Mouse (Mus musculus) forebrain, embryonic 16.5 days (tissue): ENCODE results near the gene Cln6. TPM values are rescaled to one million over a fixed set of nuclear protein-coding genes. Genes with fewer than 3 reads are reported as not detected.

Source experiments
- polyA plus RNA-seq: library from polyadenylated mRNA; unstranded; fragments of >200 nt; fragmentation: Nextera tagmentation; extraction: Ambion mirVana; gene quantifications from 2 replicates; pipeline ENCODE4 v1.2.1, GENCODE M21; 2015

The Cln6 gene
- polyA plus RNA-seq, 1 experiment from 2014 or later: 4.6 TPM

Other genes starting within 250 kb of the Cln6 start
- gene Itga11, start 161.0 kb upstream of the Cln6 start, polyA plus RNA-seq: 1.0 and 1.5 TPM in 2 replicates
- gene Fem1b, start 26.9 kb upstream of the Cln6 start, polyA plus RNA-seq: 47.8 and 50.2 TPM in 2 replicates
- gene Calml4, start 19.3 kb downstream of the Cln6 start, polyA plus RNA-seq: 4.3 and 6.0 TPM in 2 replicates
- gene Pias1, start 149.1 kb downstream of the Cln6 start, polyA plus RNA-seq: 64.0 and 68.3 TPM in 2 replicates